Mouse (Mus musculus): ENCODE data around the gene Mrps10. TPM values are rescaled to one million over a fixed set of nuclear protein-coding genes. Genes with fewer than 3 reads are reported as not detected.
"Not testable (repeated sequence)": the region's sequence is repeated elsewhere in the genome, so short reads cannot be mapped to it uniquely, and the experiment has no call there.

The Mrps10 gene
- polyA plus RNA-seq, 1 experiment: 31.9 TPM

- TF ChIP-seq POLR2A (IDR thresholded peaks at IDR 0.05; ENCODE audit: borderline replicate concordance, control insufficient read depth, low read depth, low read length) (no peak), CTCF (IDR thresholded peaks at IDR 0.05; ENCODE audit: control insufficient read depth, insufficient read depth, low read length) (no peak)
These were observed 16.5 kb downstream of the Mrps10 start, which contains the start of gene Guca1b for GRCm38 (mm10) chr17:47385145-47385544. Gene Guca1b (plus strand): TSS chr17:47385393.

GRCm38 (mm10) chr17:47386649-47387048, 18.0 kb downstream of the Mrps10 start:
- TF ChIP-seq POLR2A (IDR thresholded peaks at IDR 0.05; ENCODE audit: borderline replicate concordance, control insufficient read depth, low read depth, low read length) (no peak), CTCF (IDR thresholded peaks at IDR 0.05; ENCODE audit: control insufficient read depth, insufficient read depth, low read length) (peak; percentile 81)
- WGBS: 52% methylated on average over 4 of the region's 4 CpGs
- no peak overlapping the region for H3K27ac ChIP-seq (ENCODE audit: control insufficient read depth, insufficient read depth, low read depth, low read length, poor library complexity)
- no peaks in the 10 kb centered on the region for H3K4me1 ChIP-seq (ENCODE audit: control insufficient read depth, insufficient read depth, low read length)
- H3K4me3 ChIP-seq (replicated peaks; ENCODE audit: control insufficient read depth, low read depth, low read length): no peak overlapping the region

More at GRCm38 (mm10) chr17:47385145-47385544, 16.5 kb downstream of the Mrps10 start, which contains the start of gene Guca1b:
- 74% methylated on average over 10 of the region's 10 CpGs for WGBS
- Histone ChIP-seq H3K4me3 (replicated peaks; ENCODE audit: control insufficient read depth, low read depth, low read length) (no peak within 1 kb of the TSS), H3K4me1 (ENCODE audit: control insufficient read depth, insufficient read depth, low read length) (no peaks in the 10 kb centered on the region), H3K27ac (ENCODE audit: control insufficient read depth, insufficient read depth, low read depth, low read length, poor library complexity) (no peak within 1 kb of the TSS)

GRCm38 (mm10) chr17:47394223-47394869, 25.7 kb downstream of the Mrps10 start:
- TF ChIP-seq CTCF (IDR thresholded peaks at IDR 0.05; ENCODE audit: control insufficient read depth, insufficient read depth, low read length): no peak
- 0 out of 2 replicates have a peak, but pooled peaks have one; percentile 15 for TF ChIP-seq POLR2A (IDR thresholded peaks at IDR 0.05; ENCODE audit: borderline replicate concordance, control insufficient read depth, low read depth, low read length)
- 9% methylated on average over 24 of the region's 24 CpGs for WGBS
- Histone ChIP-seq H3K4me1 (ENCODE audit: control insufficient read depth, insufficient read depth, low read length) (no peaks in the 10 kb centered on the region; the same call in 1 of the 2 replicates), H3K27ac (ENCODE audit: control insufficient read depth, insufficient read depth, low read depth, low read length, poor library complexity) (no peak overlapping the region), H3K4me3 (replicated peaks; ENCODE audit: control insufficient read depth, low read depth, low read length) (peak overlapping the region; percentile 46)

GRCm38 (mm10) chr17:47395376-47395913, 26.8 kb downstream of the Mrps10 start:
- Histone ChIP-seq H3K4me3 (replicated peaks; ENCODE audit: control insufficient read depth, low read depth, low read length) (peak overlapping the region; percentile 75), H3K4me1 (ENCODE audit: control insufficient read depth, insufficient read depth, low read length) (no peaks in the 10 kb centered on the region; the same call in 1 of the 2 replicates), H3K27ac (ENCODE audit: control insufficient read depth, insufficient read depth, low read depth, low read length, poor library complexity) (no peak overlapping the region)
- WGBS: 1% methylated on average over 20 of the region's 20 CpGs
- no peak for TF ChIP-seq POLR2A (IDR thresholded peaks at IDR 0.05; ENCODE audit: borderline replicate concordance, control insufficient read depth, low read depth, low read length)
- no peak for TF ChIP-seq CTCF (IDR thresholded peaks at IDR 0.05; ENCODE audit: control insufficient read depth, insufficient read depth, low read length)

GRCm38 (mm10) chr17:47399091-47399490, 30.4 kb downstream of the Mrps10 start:
- Histone ChIP-seq H3K4me1 (ENCODE audit: control insufficient read depth, insufficient read depth, low read length) (no peaks in the 10 kb centered on the region; the same call in 1 of the 2 replicates), H3K27ac (ENCODE audit: control insufficient read depth, insufficient read depth, low read depth, low read length, poor library complexity) (no peak overlapping the region), H3K4me3 (replicated peaks; ENCODE audit: control insufficient read depth, low read depth, low read length) (no peak overlapping the region)
- WGBS: 77% methylated on average over 8 of the region's 8 CpGs
- no peak for TF ChIP-seq CTCF (IDR thresholded peaks at IDR 0.05; ENCODE audit: control insufficient read depth, insufficient read depth, low read length)

GRCm38 (mm10) chr17:47400451-47400850, 31.8 kb downstream of the Mrps10 start, which contains the start of gene Guca1a:
Gene Guca1a (minus strand): TSS chr17:47400584.
- WGBS: 77% methylated on average over 10 of the region's 10 CpGs
- TF ChIP-seq CTCF (IDR thresholded peaks at IDR 0.05; ENCODE audit: control insufficient read depth, insufficient read depth, low read length): no peak
- TF ChIP-seq POLR2A (IDR thresholded peaks at IDR 0.05; ENCODE audit: borderline replicate concordance, control insufficient read depth, low read depth, low read length): no peak
- H3K4me1 ChIP-seq (ENCODE audit: control insufficient read depth, insufficient read depth, low read length): no peaks in the 10 kb centered on the region

GRCm38 (mm10) chr17:47407717-47408557, 39.2 kb downstream of the Mrps10 start:
- WGBS: 48% methylated on average over 10 of the region's 10 CpGs
- TF ChIP-seq CTCF (IDR thresholded peaks at IDR 0.05; ENCODE audit: control insufficient read depth, insufficient read depth, low read length): no peak
- Histone ChIP-seq H3K4me3 (replicated peaks; ENCODE audit: control insufficient read depth, low read depth, low read length) (no peak overlapping the region), H3K4me1 (ENCODE audit: control insufficient read depth, insufficient read depth, low read length) (no peaks in the 10 kb centered on the region), H3K27ac (ENCODE audit: control insufficient read depth, insufficient read depth, low read depth, low read length, poor library complexity) (no peak overlapping the region)

More at GRCm38 (mm10) chr17:47400451-47400850, 31.8 kb downstream of the Mrps10 start, which contains the start of gene Guca1a:
- Histone ChIP-seq H3K4me3 (replicated peaks; ENCODE audit: control insufficient read depth, low read depth, low read length) (no peak within 1 kb of the TSS), H3K27ac (ENCODE audit: control insufficient read depth, insufficient read depth, low read depth, low read length, poor library complexity) (no peak within 1 kb of the TSS)

GRCm38 (mm10) chr17:47408558-47408898, 39.8 kb downstream of the Mrps10 start:
- H3K4me3 ChIP-seq (replicated peaks; ENCODE audit: control insufficient read depth, low read depth, low read length): no peak overlapping the region
- H3K4me1 ChIP-seq (ENCODE audit: control insufficient read depth, insufficient read depth, low read length): no peaks in the 10 kb centered on the region
- TF ChIP-seq CTCF (IDR thresholded peaks at IDR 0.05; ENCODE audit: control insufficient read depth, insufficient read depth, low read length) (peak; percentile 73), POLR2A (IDR thresholded peaks at IDR 0.05; ENCODE audit: borderline replicate concordance, control insufficient read depth, low read depth, low read length) (no peak)
- H3K27ac ChIP-seq (ENCODE audit: control insufficient read depth, insufficient read depth, low read depth, low read length, poor library complexity): no peak overlapping the region
- 12% methylated on average over 8 of the region's 8 CpGs for WGBS

GRCm38 (mm10) chr17:47409897-47410861, 41.5 kb downstream of the Mrps10 start:
- WGBS: 4% methylated on average over 74 of the region's 74 CpGs
- not testable (repeated sequence) for H3K4me3 ChIP-seq (replicated peaks; ENCODE audit: control insufficient read depth, low read depth, low read length)

More at GRCm38 (mm10) chr17:47409897-47410861, 41.5 kb downstream of the Mrps10 start:
- H3K27ac ChIP-seq (ENCODE audit: control insufficient read depth, insufficient read depth, low read depth, low read length, poor library complexity); H3K4me1 ChIP-seq (ENCODE audit: control insufficient read depth, insufficient read depth, low read length): not testable (repeated sequence)
